Mouse (Mus musculus): ENCODE measurements around the gene Kif9.

Gene Kif9

GRCm38 (mm10) chr9:110476124-110477091, at the start of gene Kif9, which contains the start of gene Klhl18:
Gene Kif9, plus strand, starts transcription at chr9:110476958.
Gene Klhl18, minus strand, starts transcription at chr9:110476694.
- DNase-seq (ENCODE audit: low read depth, low spot score) = peak; percentile 86

DNA sequence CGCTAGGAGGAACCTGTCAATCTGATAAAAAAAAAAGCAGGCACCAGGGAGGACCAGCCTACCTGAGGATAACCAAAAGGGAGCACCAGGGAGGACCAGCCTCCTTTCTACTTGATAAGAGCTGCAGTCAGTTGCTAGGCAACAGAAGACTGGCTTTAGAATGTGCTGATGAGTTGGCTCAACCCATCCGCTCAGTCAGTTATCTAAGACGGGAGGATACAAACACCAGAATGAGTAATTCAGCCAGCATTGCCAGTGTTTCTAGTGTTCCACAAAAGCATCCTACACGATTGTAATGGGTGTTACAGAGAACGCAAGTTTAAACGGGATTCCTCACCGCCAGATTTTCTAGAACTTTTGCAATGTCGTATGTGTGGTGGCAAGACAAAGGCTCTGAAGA, 45.5 kb upstream of the Kif9 start:
- no peak for DNase-seq (ENCODE audit: low read depth, low spot score)

- DNase-seq (ENCODE audit: low read depth, low spot score) = no peak
Measured at GRCm38 (mm10) chr9:110433045-110433444, 43.7 kb upstream of the Kif9 start.

GRCm38 (mm10) chr9:110436041-110436440, 40.7 kb upstream of the Kif9 start:
- no peak for DNase-seq (ENCODE audit: low read depth, low spot score)

DNA sequence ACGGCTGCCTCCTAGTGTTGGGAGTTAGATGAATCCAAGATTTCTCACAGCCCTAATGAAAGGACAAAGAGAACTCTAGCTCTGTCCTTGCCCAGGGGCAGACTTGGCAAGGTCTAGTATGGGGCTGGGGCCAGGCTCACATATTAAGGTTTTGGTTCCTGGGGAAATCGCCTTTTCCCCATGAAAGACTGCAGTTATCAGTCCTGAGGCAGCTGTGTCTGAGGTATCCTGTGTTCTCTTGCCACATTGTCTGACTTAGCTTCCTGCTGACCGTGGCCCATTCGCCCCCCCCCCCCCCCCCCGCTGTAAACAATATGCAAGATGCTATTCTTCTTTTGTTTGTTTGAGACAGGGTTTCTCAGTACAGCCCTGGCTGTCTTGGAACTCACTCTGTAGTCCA, 36.7 kb upstream of the Kif9 start:
- no peak for DNase-seq (ENCODE audit: low read depth, low spot score)

- no peak for DNase-seq (ENCODE audit: low read depth, low spot score)
Measured at GRCm38 (mm10) chr9:110440559-110440958, 36.2 kb upstream of the Kif9 start.

- DNase-seq (ENCODE audit: low read depth, low spot score) = no peak
Measured at GRCm38 (mm10) chr9:110448356-110448755, 28.4 kb upstream of the Kif9 start.

GRCm38 (mm10) chr9:110448857-110449617, 27.7 kb upstream of the Kif9 start:
- DNase-seq (ENCODE audit: low read depth, low spot score) = peak; percentile 44

DNA sequence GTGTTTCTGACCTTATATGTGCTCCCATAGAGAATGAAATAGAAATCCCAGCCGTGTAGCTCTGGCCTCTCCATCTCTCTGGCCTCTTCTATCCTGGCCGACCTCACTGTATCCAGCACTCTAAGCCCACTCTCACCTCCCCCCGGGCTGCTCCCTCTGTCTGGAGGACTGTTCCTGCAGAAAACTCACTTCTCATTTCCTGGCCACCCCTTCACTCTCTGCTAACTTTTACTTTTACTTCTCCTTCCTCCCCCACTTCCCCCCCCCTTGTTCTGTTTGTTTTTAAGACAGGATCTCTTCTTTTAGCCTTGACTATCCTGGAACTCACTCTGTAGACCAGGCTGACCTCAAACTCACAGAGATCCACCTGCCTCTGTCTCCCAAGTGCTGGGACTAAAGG, 24.2 kb upstream of the Kif9 start:
- DNase-seq (ENCODE audit: low read depth, low spot score) = no peak

DNA sequence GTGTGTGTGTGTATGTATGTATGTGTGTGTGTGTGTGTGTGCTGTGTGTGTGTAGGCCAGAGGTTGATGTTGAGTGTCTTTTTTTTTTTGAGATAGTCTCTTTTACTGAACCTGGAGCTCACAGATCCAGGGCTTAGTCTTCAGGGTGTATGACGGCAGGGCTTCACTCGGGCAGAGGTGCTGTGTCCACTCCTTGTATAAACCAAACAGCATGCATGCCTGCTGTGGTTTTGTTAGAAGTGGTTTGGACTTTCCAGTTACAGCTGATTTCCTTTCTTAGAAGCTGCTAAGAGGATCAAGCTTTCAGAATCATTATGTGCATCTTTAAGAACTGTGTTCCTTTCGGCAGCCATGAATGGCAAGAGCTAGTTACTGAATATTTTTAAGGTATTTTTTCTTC, 18.8 kb upstream of the Kif9 start:
- DNase-seq (ENCODE audit: low read depth, low spot score) = no peak

DNA sequence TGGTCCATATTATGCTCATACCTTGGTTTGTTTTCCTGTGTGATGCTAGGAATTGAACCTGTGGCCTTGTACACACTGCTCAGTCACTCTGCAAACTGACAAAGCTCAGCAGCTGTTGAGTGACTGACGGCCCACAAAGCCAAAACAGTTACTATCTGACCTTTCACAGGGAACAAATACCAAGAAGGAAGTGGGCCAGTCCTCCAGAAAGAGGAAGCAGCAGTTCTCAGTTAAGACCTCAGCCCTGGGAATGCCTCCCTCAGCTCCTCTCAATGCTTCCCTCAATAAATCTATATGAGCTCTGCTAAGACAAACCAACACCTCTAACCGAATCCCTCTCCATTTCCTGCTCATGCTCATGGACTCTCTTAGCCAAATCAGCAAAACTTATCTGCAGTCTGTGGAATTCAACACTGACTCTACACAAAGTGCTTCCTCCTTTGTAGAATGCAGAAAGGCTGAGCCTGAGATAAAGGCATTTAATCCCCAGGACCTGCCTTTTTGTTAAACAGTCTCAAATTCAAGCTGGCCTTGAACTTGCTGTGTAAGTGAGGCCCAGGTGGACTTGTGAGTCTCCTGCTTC, 17.5 kb upstream of the Kif9 start:
- no peak for DNase-seq (ENCODE audit: low read depth, low spot score)

DNA sequence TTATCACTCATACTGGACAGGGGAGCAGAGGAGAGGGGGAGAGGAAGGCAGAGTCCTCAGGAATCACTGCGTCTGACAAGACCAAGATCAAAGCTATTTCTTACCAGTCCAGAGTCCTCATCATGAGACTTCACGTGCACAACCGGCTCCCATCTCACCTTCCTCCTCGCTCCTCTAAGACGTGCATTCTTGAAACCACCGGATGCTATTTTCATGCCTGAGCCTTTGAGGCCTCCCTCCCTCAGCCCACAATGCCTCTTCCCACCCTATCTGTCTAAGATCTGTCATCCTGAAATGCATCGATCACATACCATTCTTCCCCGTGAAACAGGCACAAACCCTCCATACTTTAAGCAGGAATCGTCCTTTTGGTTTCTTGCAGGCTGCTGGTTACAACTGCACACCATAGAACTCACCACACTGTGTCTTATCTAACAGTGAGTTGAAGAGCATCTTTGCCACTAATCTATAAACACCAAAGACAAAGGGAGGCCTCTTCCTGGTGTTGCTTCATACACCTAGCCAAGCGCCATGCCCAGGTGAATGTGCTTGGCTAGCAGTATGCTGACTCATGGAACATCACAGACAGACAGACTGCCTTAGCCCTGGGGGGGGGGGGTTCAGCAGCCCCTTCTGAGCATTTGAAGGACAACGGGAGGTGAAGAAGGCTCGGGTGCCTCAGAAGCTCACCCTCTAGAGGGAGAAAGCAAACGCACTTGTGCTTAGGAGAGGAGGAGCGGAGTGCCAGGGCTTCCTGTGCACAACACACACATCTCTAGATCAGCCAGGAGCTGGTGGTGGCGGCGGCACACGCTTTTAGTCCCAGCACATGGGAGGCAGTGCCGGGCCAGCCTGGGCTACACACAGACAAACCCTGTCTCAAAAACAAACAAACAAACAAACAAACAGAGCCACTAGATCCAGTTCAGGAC, 15.6 kb upstream of the Kif9 start:
- DNase-seq (ENCODE audit: low read depth, low spot score) = no peak

- DNase-seq (ENCODE audit: low read depth, low spot score) = no peak
Measured at GRCm38 (mm10) chr9:110462321-110462720, 14.4 kb upstream of the Kif9 start.

DNA sequence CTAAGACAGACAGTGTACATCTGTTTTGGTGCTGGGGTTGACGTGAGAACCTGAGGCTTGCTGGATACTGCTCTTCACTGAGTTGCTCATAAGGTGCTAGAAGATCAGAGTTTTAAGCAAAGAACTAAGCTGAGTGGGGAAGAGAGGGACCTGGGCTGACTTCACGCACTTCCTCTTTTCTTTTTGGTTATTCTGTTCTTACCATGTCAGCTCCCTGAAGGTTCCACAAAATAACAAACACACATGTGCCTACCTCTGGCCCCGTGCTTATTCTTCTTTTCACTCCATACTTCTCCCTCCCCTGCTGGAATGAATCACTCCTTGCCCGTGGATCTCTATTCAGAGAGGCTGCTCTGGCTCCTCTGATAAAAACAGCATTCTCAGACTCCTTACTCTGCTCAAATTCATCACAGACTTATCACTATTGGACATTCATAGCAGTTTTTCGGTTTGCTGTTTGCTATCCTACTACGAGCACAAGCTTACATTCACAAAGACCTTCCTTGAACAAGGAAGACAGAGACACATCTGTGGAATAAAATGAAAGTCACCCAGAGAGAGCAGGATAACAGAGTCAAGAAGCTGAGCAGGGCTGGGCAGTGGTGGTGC, 12.7 kb upstream of the Kif9 start:
- no peak for DNase-seq (ENCODE audit: low read depth, low spot score)

DNA sequence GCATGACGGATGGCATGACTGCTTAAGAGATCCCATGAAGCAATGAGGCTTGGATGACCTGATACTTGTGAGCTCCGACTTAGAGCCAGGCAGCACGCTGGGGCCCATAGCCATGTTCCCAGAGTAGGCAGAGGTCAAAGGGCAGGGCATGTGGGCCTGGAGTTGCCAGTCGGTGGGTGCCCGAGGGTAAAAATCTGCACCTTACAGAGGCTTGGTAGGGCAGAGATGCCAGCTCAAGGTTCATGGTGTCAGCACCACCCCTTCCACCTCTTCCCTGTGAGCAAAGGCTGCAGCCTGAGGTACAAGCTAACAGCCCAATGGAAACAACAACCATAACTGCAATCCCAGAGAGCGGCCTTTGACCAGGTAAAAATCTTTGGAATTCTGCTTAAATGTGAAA, 11.4 kb upstream of the Kif9 start:
- DNase-seq (ENCODE audit: low read depth, low spot score) = no peak

- no peak for DNase-seq (ENCODE audit: low read depth, low spot score)
Measured at GRCm38 (mm10) chr9:110466179-110466578, 10.6 kb upstream of the Kif9 start.

- DNase-seq (ENCODE audit: low read depth, low spot score) = no peak
Measured at GRCm38 (mm10) chr9:110477951-110478350, 1.2 kb downstream of the Kif9 start.

- no peak for DNase-seq (ENCODE audit: low read depth, low spot score)
Measured at GRCm38 (mm10) chr9:110478639-110479038, 1.9 kb downstream of the Kif9 start.

- DNase-seq (ENCODE audit: low read depth, low spot score) = no peak
Measured at GRCm38 (mm10) chr9:110488841-110489240, 12.1 kb downstream of the Kif9 start.

DNA sequence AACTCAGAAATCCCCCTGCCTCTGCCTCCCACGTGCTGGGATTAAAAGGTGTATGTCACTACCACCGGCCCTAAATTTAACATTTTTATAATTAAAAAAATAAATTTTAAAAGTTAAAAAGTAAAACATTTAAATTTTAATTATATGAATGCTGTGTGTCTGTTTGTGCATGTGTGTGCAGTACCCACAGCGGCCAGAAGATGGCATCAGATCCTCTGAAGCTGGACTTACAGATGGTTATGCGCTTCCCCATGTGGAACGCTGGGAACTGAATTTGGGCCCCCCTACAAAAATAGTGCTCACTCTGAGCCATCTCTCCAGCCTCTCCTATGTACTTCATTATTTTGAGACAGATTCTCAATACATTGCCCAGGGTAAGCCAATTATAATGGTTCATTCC, 14.2 kb downstream of the Kif9 start:
- DNase-seq (ENCODE audit: low read depth, low spot score) = no peak

GRCm38 (mm10) chr9:110525737-110526136, 49.0 kb downstream of the Kif9 start:
- DNase-seq (ENCODE audit: low read depth, low spot score) = no peak
